Mouse (Mus musculus): Measurements from ENCODE around the gene Strn.

Strn gene

GRCm38 (mm10) chr17:78611117-78611516 is 125.9 kb downstream of the Strn start:
- no peak for DNase-seq

DNA sequence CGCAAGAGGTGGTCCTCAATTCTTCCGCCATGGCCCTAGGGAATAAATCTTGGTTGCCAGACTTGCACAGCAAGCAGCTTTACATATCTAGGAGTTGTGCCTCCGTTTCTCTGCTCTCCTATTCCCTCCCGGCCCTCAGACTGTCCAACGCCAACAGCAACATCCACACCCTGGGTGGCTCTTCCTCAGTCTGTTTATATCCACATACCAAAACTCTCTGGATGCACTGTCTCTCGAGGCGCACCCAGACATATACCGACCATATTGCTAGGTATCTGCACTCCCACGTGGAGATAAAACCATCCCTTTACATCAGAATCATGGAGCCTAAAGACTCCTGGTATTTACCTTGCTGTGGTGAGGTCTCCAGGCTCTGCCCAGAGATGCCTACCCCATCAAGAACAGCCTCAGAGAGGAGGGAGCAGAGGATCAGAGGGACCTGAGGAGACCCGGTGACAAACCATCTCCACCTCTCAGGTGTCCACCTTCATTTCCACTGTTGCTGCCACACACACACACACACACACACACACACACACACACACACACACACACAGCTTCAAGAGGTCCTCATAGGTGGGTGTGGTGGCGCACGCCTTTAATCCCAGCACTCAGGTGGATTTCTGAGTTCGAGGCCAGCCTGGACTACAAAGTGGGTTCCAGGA is 127.7 kb downstream of the Strn start:
- DNase-seq, result no peak

GRCm38 (mm10) chr17:78608716-78609115 is 128.3 kb downstream of the Strn start:
- DNase-seq, result no peak

GRCm38 (mm10) chr17:78608135-78608670 is 128.8 kb downstream of the Strn start:
- no peak for DNase-seq

GRCm38 (mm10) chr17:78604431-78604830 is 132.6 kb downstream of the Strn start:
- DNase-seq, result peak; percentile 63

DNA sequence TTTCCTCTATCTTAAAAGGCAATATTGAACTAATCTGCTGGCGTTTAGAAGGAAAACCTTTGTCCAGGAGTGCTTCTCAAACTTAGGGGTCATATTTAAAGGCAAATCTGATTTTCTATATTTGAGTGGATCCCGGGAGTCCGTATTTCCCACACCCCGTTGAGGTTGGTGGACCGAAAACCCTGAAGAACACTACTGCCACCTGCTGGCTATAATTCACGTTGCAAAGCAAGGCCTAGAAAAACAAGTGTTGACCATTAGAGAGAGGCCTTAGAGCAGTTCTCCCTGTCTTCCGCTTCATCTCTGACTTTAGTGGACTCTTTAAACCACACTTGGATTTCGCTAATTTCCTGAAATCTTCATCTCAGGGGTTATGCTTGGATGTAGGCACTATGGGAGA is 133.1 kb downstream of the Strn start:
- DNase-seq, result peak; percentile 80

GRCm38 (mm10) chr17:78602316-78602715 is 134.7 kb downstream of the Strn start:
- DNase-seq, result no peak

DNA sequence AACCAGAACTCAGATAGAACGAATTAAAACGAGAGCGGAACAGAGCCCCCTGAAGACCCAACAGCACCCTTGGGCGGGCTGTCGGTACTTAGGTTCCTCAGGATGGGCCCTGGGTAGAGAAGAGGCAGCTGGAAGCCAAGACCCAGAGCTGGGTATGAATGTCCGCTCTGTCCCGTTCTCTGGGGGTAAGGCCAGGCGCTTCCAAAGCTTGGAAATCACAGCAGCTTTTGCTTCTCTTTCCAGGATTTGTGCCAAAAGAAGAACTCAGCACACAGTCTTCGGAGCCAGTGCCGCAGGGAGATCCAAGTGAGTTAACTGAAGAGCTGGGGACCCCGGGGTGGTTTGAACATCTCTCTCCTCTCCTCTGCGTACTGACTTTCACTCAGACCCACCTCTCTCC is 135.4 kb downstream of the Strn start:
- no peak for DNase-seq

DNA sequence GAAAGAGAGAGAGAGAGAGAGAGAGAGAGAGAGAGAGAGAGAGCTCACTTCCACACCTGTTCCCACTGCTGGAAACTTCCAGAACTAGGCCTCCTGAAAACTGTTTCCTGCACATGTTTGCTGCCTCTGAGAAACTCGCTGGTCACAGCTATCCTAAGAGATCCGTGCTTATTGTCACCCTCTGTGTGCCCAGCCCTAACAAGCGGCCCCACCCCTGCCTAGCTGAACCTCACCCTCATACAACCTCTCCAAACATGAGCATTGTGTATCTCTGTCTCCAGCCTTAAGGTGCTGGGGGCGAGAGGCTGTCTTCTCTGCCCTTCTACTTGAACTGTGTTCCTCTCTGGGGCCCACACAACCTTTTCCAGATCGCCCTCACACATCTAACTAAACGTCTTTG is 136.0 kb downstream of the Strn start:
- no peak for DNase-seq
